In the genomic region with DNA sequence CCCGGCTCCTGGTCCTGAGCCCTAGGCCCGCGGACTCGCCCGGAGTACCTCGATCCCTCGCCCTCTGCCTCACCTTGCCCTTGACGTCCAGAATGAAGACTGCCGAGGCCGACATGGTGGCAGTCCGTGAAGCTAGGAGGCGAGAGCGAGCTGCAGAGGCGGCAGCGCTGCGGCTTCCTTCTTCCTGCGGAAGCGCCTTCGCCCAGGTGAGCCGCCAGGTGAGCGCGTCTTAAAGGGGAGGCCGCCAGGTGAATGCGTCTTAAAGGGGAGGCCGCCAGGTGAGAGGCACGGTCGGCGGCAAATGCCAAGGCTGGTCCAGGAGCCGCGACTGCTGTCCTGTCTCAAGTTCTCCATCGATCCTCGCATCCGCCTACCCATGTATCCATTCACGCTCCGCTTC, we compare ENCODE assay signal across 8 mouse cellular contexts. TPM values are rescaled to one million over a fixed set of nuclear protein-coding genes. Genes with fewer than 3 reads are reported as not detected.
A peak's percentile ranks its signal among the peaks of the same experiment; 100 is the strongest.
DNase-seq lines count a peak whose midpoint lies in the region; ATAC-seq lines count a peak whose summit lies in the region.

Gene Ap1m2, minus strand, starts transcription at position 204 of the 400 bp plus-strand sequence.

- H3K27ac ChIP-seq in hindbrain, embryonic 15.5 days (replicated peaks): no peak within 1 kb of the TSS
- no peak within 1 kb of the TSS for H3K27ac ChIP-seq in liver, embryonic 12.5 days
- no peak within 1 kb of the TSS for H3K27ac ChIP-seq in stomach, embryonic 16.5 days (ENCODE audit: low read length)

- DNase-seq in right cerebral cortex, postnatal 14 days: peak; percentile 14
- no peak for DNase-seq in right cerebral cortex, postnatal 36 days (ENCODE audit: low spot score in 2 of 2)
- DNase-seq in frontal cortex, postnatal 36 days (ENCODE audit: low spot score in 2 of 2): no peak
- DNase-seq in left cerebral cortex, adult 8-10 months (ENCODE audit: low spot score in 2 of 2): no peak
- no peak for DNase-seq in embryo, embryonic 10.5 days (ENCODE audit: low spot score)

- peak within 1 kb of the TSS; percentile 30 for H3K4me3 ChIP-seq in hindbrain, embryonic 15.5 days
- peak within 1 kb of the TSS; percentile 9; the same call in 1 of the 2 replicates for H3K4me3 ChIP-seq in liver, embryonic 12.5 days
- peak within 1 kb of the TSS; percentile 44 for H3K4me3 ChIP-seq in stomach, embryonic 16.5 days (replicated peaks; ENCODE audit: low read length)

- no peaks in the 10 kb centered on the region for H3K9me3 ChIP-seq in hindbrain, embryonic 15.5 days
- no peaks in the 10 kb centered on the region for H3K9me3 ChIP-seq in liver, embryonic 12.5 days (replicated peaks)
- no peaks in the 10 kb centered on the region for H3K9me3 ChIP-seq in stomach, embryonic 16.5 days (replicated peaks; ENCODE audit: control insufficient read depth, low read length)

- WGBS in hindbrain, embryonic 15.5 days: 14% methylated on average over 35 of the region's 35 CpGs
- WGBS in liver, embryonic 12.5 days (ENCODE audit: insufficient replicate concordance): 23% methylated on average over 35 of the region's 35 CpGs
- 10% methylated on average over 35 of the region's 35 CpGs for WGBS in stomach, embryonic 16.5 days

- H3K4me2 ChIP-seq in hindbrain, embryonic 15.5 days: peak within 1 kb of the TSS; percentile 45
- peak within 1 kb of the TSS; percentile 29; the same call in 1 of the 2 replicates for H3K4me2 ChIP-seq in liver, embryonic 12.5 days
- peak within 1 kb of the TSS; percentile 41 for H3K4me2 ChIP-seq in stomach, embryonic 16.5 days (ENCODE audit: low read depth, low read length)

- peaks cover 10% of the 10 kb centered on the region for H3K27me3 ChIP-seq in hindbrain, embryonic 15.5 days
- peaks cover 19% of the 10 kb centered on the region for H3K27me3 ChIP-seq in liver, embryonic 12.5 days (replicated peaks)
- 0 out of 2 replicates have a peak, but pooled peaks cover 5% of the 10 kb centered on the region for H3K27me3 ChIP-seq in stomach, embryonic 16.5 days (ENCODE audit: control insufficient read depth, insufficient read depth, low read length)

- H3K9ac ChIP-seq in hindbrain, embryonic 15.5 days: no peak within 1 kb of the TSS
- H3K9ac ChIP-seq in liver, embryonic 12.5 days: 0 out of 2 replicates have a peak within 1 kb of the TSS, but pooled peaks have one; percentile 3
- peak within 1 kb of the TSS; percentile 69 for H3K9ac ChIP-seq in stomach, embryonic 16.5 days (ENCODE audit: low read length)

- no peaks in the 10 kb centered on the region for H3K4me1 ChIP-seq in hindbrain, embryonic 15.5 days (replicated peaks)
- peaks cover 56% of the 10 kb centered on the region for H3K4me1 ChIP-seq in liver, embryonic 12.5 days
- H3K4me1 ChIP-seq in stomach, embryonic 16.5 days (ENCODE audit: control insufficient read depth, insufficient read depth, low read length): no peaks in the 10 kb centered on the region

- no peak for ATAC-seq in hindbrain, embryonic 15.5 days (ENCODE audit: low FRiP score, low read depth)
- no peak for ATAC-seq in liver, embryonic 12.5 days
- peak; percentile 62 for ATAC-seq in stomach, embryonic 16.5 days (ENCODE audit: insufficient read depth, low FRiP score)

- no peaks in the 10 kb centered on the region for H3K36me3 ChIP-seq in hindbrain, embryonic 15.5 days
- no peaks in the 10 kb centered on the region for H3K36me3 ChIP-seq in liver, embryonic 12.5 days
- no peaks in the 10 kb centered on the region for H3K36me3 ChIP-seq in stomach, embryonic 16.5 days (ENCODE audit: control insufficient read depth, insufficient read depth, low read length)

RNA-seq across cellular contexts. Expression of gene Ap1m2, which starts in this region (rescaled TPM):
- polyA plus RNA-seq in hindbrain, embryonic 15.5 days (2015; fragmentation: Nextera tagmentation; extraction: Ambion mirVana): 2.7 and 3.1 TPM in 2 replicates
- polyA plus RNA-seq in liver, embryonic 12.5 days (2016; fragmentation: Nextera tagmentation; extraction: Ambion mirVana): 0.10 and 0.25 TPM in 2 replicates
- 77.7 and 86.3 TPM in 2 replicates for polyA plus RNA-seq in stomach, embryonic 16.5 days (2015; fragmentation: Nextera tagmentation; extraction: Ambion mirVana)
- 1 to 10 TPM; 1.2 to 1.5 (median 1.4) TPM for total RNA-seq in left cerebral cortex, adult 8-10 months (2022)

Comparison
In these comparisons a context has a peak if more than half of its experiments do, and no peak if none do; other contexts are left out.
1. RNA of gene Ap1m2 (polyA plus RNA-seq): 77.7 to 86.3 TPM in stomach, embryonic 16.5 days; 2.7 to 3.1 TPM in hindbrain, embryonic 15.5 days and 0.10 to 0.25 TPM in liver, embryonic 12.5 days; every median in the first group is over 10 times any median in the second.
2. Peak in every context shown above with its lines, with median percentiles within 50 percentile points of each other: H3K4me2 ChIP-seq and H3K4me3 ChIP-seq.